Mouse (Mus musculus): Measurements from ENCODE around the gene Glcci1. TPM values are rescaled to one million over a fixed set of nuclear protein-coding genes. Genes with fewer than 3 reads are reported as not detected.

The Glcci1 gene
- polyA plus RNA-seq, 1 experiment from 2014 or later = 17.6 TPM

- no peak overlapping the region for H3K27ac ChIP-seq (ENCODE audit: low read depth, low read length)
- no peak overlapping the region for H3K9ac ChIP-seq (ENCODE audit: low read depth, low read length)
- no peaks in the 10 kb centered on the region for H3K4me1 ChIP-seq (ENCODE audit: control insufficient read depth, insufficient read depth, low read length)
- H3K4me2 ChIP-seq (replicated peaks; ENCODE audit: low read depth, low read length) = no peak overlapping the region
- H3K9me3 ChIP-seq (ENCODE audit: control insufficient read depth, low read length) = no peaks in the 10 kb centered on the region
- H3K4me3 ChIP-seq (ENCODE audit: low read length) = no peak overlapping the region
- no peak for ATAC-seq (ENCODE audit: low FRiP score, low TSS enrichment)
- H3K36me3 ChIP-seq (ENCODE audit: control insufficient read depth, insufficient read depth, low read length) = no peaks in the 10 kb centered on the region
- H3K27me3 ChIP-seq (ENCODE audit: control insufficient read depth, insufficient read depth, low read length) = no peaks in the 10 kb centered on the region
- 51% methylated on average over 3 of the region's 3 CpGs for WGBS
Measured at GRCm38 (mm10) chr6:8503953-8504352, 5.4 kb upstream of the Glcci1 start.

- Histone ChIP-seq H3K36me3 (ENCODE audit: control insufficient read depth, insufficient read depth, low read length) (no peaks in the 10 kb centered on the region), H3K9me3 (ENCODE audit: control insufficient read depth, low read length) (no peaks in the 10 kb centered on the region), H3K4me2 (replicated peaks; ENCODE audit: low read depth, low read length) (no peak overlapping the region), H3K27me3 (ENCODE audit: control insufficient read depth, insufficient read depth, low read length) (no peaks in the 10 kb centered on the region), H3K27ac (ENCODE audit: low read depth, low read length) (no peak overlapping the region), H3K9ac (ENCODE audit: low read depth, low read length) (no peak overlapping the region), H3K4me3 (ENCODE audit: low read length) (no peak overlapping the region), H3K4me1 (ENCODE audit: control insufficient read depth, insufficient read depth, low read length) (no peaks in the 10 kb centered on the region)
- 94% methylated on average over 6 of the region's 6 CpGs for WGBS
- ATAC-seq (ENCODE audit: low FRiP score, low TSS enrichment) = no peak
Measured at GRCm38 (mm10) chr6:8504521-8505228, 4.7 kb upstream of the Glcci1 start.

GRCm38 (mm10) chr6:8506631-8507030 is 2.8 kb upstream of the Glcci1 start:
- H3K27ac ChIP-seq (ENCODE audit: low read depth, low read length) = no peak overlapping the region
- H3K4me1 ChIP-seq (ENCODE audit: control insufficient read depth, insufficient read depth, low read length) = no peaks in the 10 kb centered on the region
- H3K4me2 ChIP-seq (replicated peaks; ENCODE audit: low read depth, low read length) = no peak overlapping the region
- no peaks in the 10 kb centered on the region for H3K36me3 ChIP-seq (ENCODE audit: control insufficient read depth, insufficient read depth, low read length)
- ATAC-seq (ENCODE audit: low FRiP score, low TSS enrichment) = no peak
- H3K9ac ChIP-seq (ENCODE audit: low read depth, low read length) = no peak overlapping the region
- H3K4me3 ChIP-seq (ENCODE audit: low read length) = no peak overlapping the region
- no peaks in the 10 kb centered on the region for H3K27me3 ChIP-seq (ENCODE audit: control insufficient read depth, insufficient read depth, low read length)
- H3K9me3 ChIP-seq (ENCODE audit: control insufficient read depth, low read length) = no peaks in the 10 kb centered on the region

- H3K9me3 ChIP-seq (ENCODE audit: control insufficient read depth, low read length) = no peaks in the 10 kb centered on the region
- no peaks in the 10 kb centered on the region for H3K27me3 ChIP-seq (ENCODE audit: control insufficient read depth, insufficient read depth, low read length)
- H3K4me3 ChIP-seq (ENCODE audit: low read length) = peak overlapping the region; percentile 89
- peak; percentile 98 for ATAC-seq (ENCODE audit: low FRiP score, low TSS enrichment)
- peak overlapping the region; percentile 66 for H3K4me2 ChIP-seq (replicated peaks; ENCODE audit: low read depth, low read length)
- H3K36me3 ChIP-seq (ENCODE audit: control insufficient read depth, insufficient read depth, low read length) = no peaks in the 10 kb centered on the region
- under 1% methylated on average over 56 of the region's 56 CpGs for WGBS
- peaks cover 9% of the 10 kb centered on the region for H3K4me1 ChIP-seq (ENCODE audit: control insufficient read depth, insufficient read depth, low read length)
- peak overlapping the region; percentile 96 for H3K9ac ChIP-seq (ENCODE audit: low read depth, low read length)
- H3K27ac ChIP-seq (ENCODE audit: low read depth, low read length) = peak overlapping the region; percentile 98
Measured at GRCm38 (mm10) chr6:8508883-8509536, 390 bp upstream of the Glcci1 start.

GRCm38 (mm10) chr6:8509961-8510863 is 812 bp downstream of the Glcci1 start:
- peak overlapping the region; percentile 96 for H3K9ac ChIP-seq (ENCODE audit: low read depth, low read length)
- H3K27ac ChIP-seq (ENCODE audit: low read depth, low read length) = peak overlapping the region; percentile 98
- no peaks in the 10 kb centered on the region for H3K27me3 ChIP-seq (ENCODE audit: control insufficient read depth, insufficient read depth, low read length)
- no peaks in the 10 kb centered on the region for H3K36me3 ChIP-seq (ENCODE audit: control insufficient read depth, insufficient read depth, low read length)
- no peaks in the 10 kb centered on the region for H3K9me3 ChIP-seq (ENCODE audit: control insufficient read depth, low read length)
- H3K4me3 ChIP-seq (ENCODE audit: low read length) = peak overlapping the region; percentile 89
- H3K4me1 ChIP-seq (ENCODE audit: control insufficient read depth, insufficient read depth, low read length) = peaks cover 9% of the 10 kb centered on the region
- ATAC-seq (ENCODE audit: low FRiP score, low TSS enrichment) = peak; percentile 32
- WGBS = under 1% methylated on average over 56 of the region's 73 CpGs
- H3K4me2 ChIP-seq (replicated peaks; ENCODE audit: low read depth, low read length) = peak overlapping the region; percentile 63

- no peak for ATAC-seq (ENCODE audit: low FRiP score, low TSS enrichment)
- peak overlapping the region; percentile 63 for H3K4me2 ChIP-seq (replicated peaks; ENCODE audit: low read depth, low read length)
- WGBS = 5% methylated on average over 7 of the region's 7 CpGs
- H3K4me3 ChIP-seq (ENCODE audit: low read length) = peak overlapping the region; percentile 89
- H3K27ac ChIP-seq (ENCODE audit: low read depth, low read length) = no peak overlapping the region
- H3K9ac ChIP-seq (ENCODE audit: low read depth, low read length) = peak overlapping the region; percentile 96
- H3K4me1 ChIP-seq (ENCODE audit: control insufficient read depth, insufficient read depth, low read length) = peaks cover 9% of the 10 kb centered on the region
- no peaks in the 10 kb centered on the region for H3K36me3 ChIP-seq (ENCODE audit: control insufficient read depth, insufficient read depth, low read length)
- H3K27me3 ChIP-seq (ENCODE audit: control insufficient read depth, insufficient read depth, low read length) = no peaks in the 10 kb centered on the region
- H3K9me3 ChIP-seq (ENCODE audit: control insufficient read depth, low read length) = no peaks in the 10 kb centered on the region
Measured at GRCm38 (mm10) chr6:8510864-8511428, 1.5 kb downstream of the Glcci1 start.

GRCm38 (mm10) chr6:8511447-8511846 is 2.0 kb downstream of the Glcci1 start:
- peak overlapping the region; percentile 89 for H3K4me3 ChIP-seq (ENCODE audit: low read length)
- H3K27me3 ChIP-seq (ENCODE audit: control insufficient read depth, insufficient read depth, low read length) = no peaks in the 10 kb centered on the region
- no peak for ATAC-seq (ENCODE audit: low FRiP score, low TSS enrichment)
- peak overlapping the region; percentile 96 for H3K9ac ChIP-seq (ENCODE audit: low read depth, low read length)
- H3K9me3 ChIP-seq (ENCODE audit: control insufficient read depth, low read length) = no peaks in the 10 kb centered on the region
- H3K27ac ChIP-seq (ENCODE audit: low read depth, low read length) = no peak overlapping the region
- 13% methylated on average over 3 of the region's 3 CpGs for WGBS
- H3K4me2 ChIP-seq (replicated peaks; ENCODE audit: low read depth, low read length) = peak overlapping the region; percentile 63
- no peaks in the 10 kb centered on the region for H3K36me3 ChIP-seq (ENCODE audit: control insufficient read depth, insufficient read depth, low read length)
- peaks cover 9% of the 10 kb centered on the region for H3K4me1 ChIP-seq (ENCODE audit: control insufficient read depth, insufficient read depth, low read length)

GRCm38 (mm10) chr6:8512416-8512815 is 3.0 kb downstream of the Glcci1 start:
- Histone ChIP-seq H3K4me1 (ENCODE audit: control insufficient read depth, insufficient read depth, low read length) (peaks cover 9% of the 10 kb centered on the region), H3K36me3 (ENCODE audit: control insufficient read depth, insufficient read depth, low read length) (no peaks in the 10 kb centered on the region), H3K9ac (ENCODE audit: low read depth, low read length) (0 out of 2 replicates have a peak overlapping the region, but pooled peaks have one; percentile 31), H3K9me3 (ENCODE audit: control insufficient read depth, low read length) (no peaks in the 10 kb centered on the region), H3K4me2 (replicated peaks; ENCODE audit: low read depth, low read length) (peak overlapping the region; percentile 63), H3K27me3 (ENCODE audit: control insufficient read depth, insufficient read depth, low read length) (no peaks in the 10 kb centered on the region), H3K4me3 (ENCODE audit: low read length) (peak overlapping the region; percentile 89; the same call in 1 of the 2 replicates), H3K27ac (ENCODE audit: low read depth, low read length) (no peak overlapping the region)
- WGBS = 27% methylated on average over 8 of the region's 8 CpGs
- ATAC-seq (ENCODE audit: low FRiP score, low TSS enrichment) = no peak
